Mouse (Mus musculus) hindbrain, embryonic 16.5 days (tissue): ENCODE measurements around the gene Myadm. TPM values are rescaled to one million over a fixed set of nuclear protein-coding genes. Genes with fewer than 3 reads are reported as not detected.

Source experiments
- ATAC-seq: fragments of 200-750 bp; cut with Nextera tagmentation; 2 replicates; pipeline ENCODE4 v1.8.0; 2017; ENCODE audit warnings: moderate TSS enrichment, moderate library complexity
- H3K27ac ChIP-seq: fragments of 300-500 bp; sonication (generic); 2 replicates; pipeline ENCODE4 v1.5.1; 2014; ENCODE audit warnings: low read depth, mild to moderate bottlenecking, control low read depth, low read length, moderate library complexity
- H3K27me3 ChIP-seq: fragments of 300-500 bp; sonication (generic); replicated peaks from 2 replicates; pipeline ENCODE4 v1.6.1; 2014; ENCODE audit warnings: low read length; ENCODE audit not compliant: control insufficient read depth, insufficient read depth
- H3K36me3 ChIP-seq: fragments of 300-500 bp; sonication (generic); 2 replicates; pipeline ENCODE4 v1.6.1; 2014; ENCODE audit warnings: mild to moderate bottlenecking, low read length, moderate library complexity, mixed read lengths; ENCODE audit not compliant: control insufficient read depth, insufficient read depth
- H3K4me1 ChIP-seq: fragments of 300-500 bp; sonication (generic); 2 replicates; pipeline ENCODE4 v1.6.1; 2014; ENCODE audit warnings: low read depth, low read length; ENCODE audit not compliant: control insufficient read depth, insufficient read depth
- H3K4me2 ChIP-seq: fragments of 300-500 bp; sonication (generic); 2 replicates; pipeline ENCODE4 v1.6.1; 2014; ENCODE audit warnings: mild to moderate bottlenecking, low read length, control low read depth, moderate library complexity
- H3K4me3 ChIP-seq: fragments of 300-500 bp; sonication (generic); 2 replicates; pipeline ENCODE4 v1.5.1; 2014; ENCODE audit warnings: mild to moderate bottlenecking, low read length, control low read depth, moderate library complexity
- H3K9ac ChIP-seq: fragments of 300-500 bp; sonication (generic); 2 replicates; pipeline ENCODE4 v1.6.1; 2014; ENCODE audit warnings: low read depth, mild to moderate bottlenecking, control low read depth, low read length, moderate library complexity
- H3K9me3 ChIP-seq: fragments of 300-500 bp; sonication (generic); 2 replicates; pipeline ENCODE4 v1.6.1; 2014; ENCODE audit warnings: mild to moderate bottlenecking, low read length, moderate library complexity; ENCODE audit not compliant: control insufficient read depth
- WGBS: fragments of 180-500 bp; shearing (Covaris S2); extraction: QIAGEN DNeasy Blood & Tissue Kit; methylation state at CpG from one replicate; pipeline ENCODE4 v1.1.7; 2014; 5-methylcytosine and 5-hydroxymethylcytosine counted together
- polyA plus RNA-seq: library from polyadenylated mRNA; unstranded; fragments of >200 nt; fragmentation: Nextera tagmentation; extraction: Ambion mirVana; gene quantifications from 2 replicates; pipeline ENCODE4 v1.2.1, GENCODE M21; 2015

The Myadm gene
- polyA plus RNA-seq, 1 experiment from 2014 or later = 36.9 TPM

GRCm38 (mm10) chr7:3339010-3339409 is 50.1 kb downstream of the Myadm start:
- no peaks in the 10 kb centered on the region for H3K27me3 ChIP-seq
- H3K4me2 ChIP-seq = no peak overlapping the region
- H3K27ac ChIP-seq = no peak overlapping the region
- peaks cover 24% of the 10 kb centered on the region for H3K36me3 ChIP-seq
- 94% methylated on average over 11 of the region's 11 CpGs for WGBS
- H3K4me1 ChIP-seq = 0 out of 2 replicates have a peak, but pooled peaks cover 2% of the 10 kb centered on the region
- no peaks in the 10 kb centered on the region for H3K9me3 ChIP-seq
- H3K9ac ChIP-seq = no peak overlapping the region
- no peak overlapping the region for H3K4me3 ChIP-seq
- no peak for ATAC-seq

- Histone ChIP-seq H3K36me3 (peaks cover 34% of the 10 kb centered on the region), H3K9me3 (no peaks in the 10 kb centered on the region), H3K27me3 (no peaks in the 10 kb centered on the region), H3K9ac (no peak overlapping the region), H3K27ac (no peak overlapping the region), H3K4me1 (no peaks in the 10 kb centered on the region), H3K4me3 (no peak overlapping the region), H3K4me2 (no peak overlapping the region)
- ATAC-seq = no peak
- 89% methylated on average over 3 of the region's 3 CpGs for WGBS
Measured at GRCm38 (mm10) chr7:3343861-3344260, 55.0 kb downstream of the Myadm start.

GRCm38 (mm10) chr7:3345301-3345700 is 56.4 kb downstream of the Myadm start:
- Histone ChIP-seq H3K27me3 (no peaks in the 10 kb centered on the region), H3K4me1 (no peaks in the 10 kb centered on the region), H3K27ac (no peak overlapping the region), H3K4me3 (no peak overlapping the region), H3K4me2 (no peak overlapping the region), H3K9me3 (no peaks in the 10 kb centered on the region), H3K9ac (no peak overlapping the region), H3K36me3 (peaks cover 30% of the 10 kb centered on the region)
- no peak for ATAC-seq
- 92% methylated on average over 3 of the region's 3 CpGs for WGBS

GRCm38 (mm10) chr7:3347366-3348287 is 58.7 kb downstream of the Myadm start:
- Histone ChIP-seq H3K4me2 (no peak overlapping the region), H3K4me3 (no peak overlapping the region), H3K27ac (no peak overlapping the region), H3K9me3 (no peaks in the 10 kb centered on the region), H3K9ac (no peak overlapping the region), H3K4me1 (no peaks in the 10 kb centered on the region), H3K36me3 (peaks cover 21% of the 10 kb centered on the region), H3K27me3 (no peaks in the 10 kb centered on the region)
- 38% methylated on average over 20 of the region's 20 CpGs for WGBS
- ATAC-seq = no peak; the same call in 1 of the 2 replicates

GRCm38 (mm10) chr7:3348326-3348725 is 59.4 kb downstream of the Myadm start:
- H3K4me2 ChIP-seq = no peak overlapping the region
- H3K9ac ChIP-seq = no peak overlapping the region
- no peaks in the 10 kb centered on the region for H3K4me1 ChIP-seq
- H3K27ac ChIP-seq = no peak overlapping the region
- WGBS = 68% methylated on average over 5 of the region's 5 CpGs
- no peaks in the 10 kb centered on the region for H3K27me3 ChIP-seq
- no peak overlapping the region for H3K4me3 ChIP-seq
- peaks cover 21% of the 10 kb centered on the region for H3K36me3 ChIP-seq
- no peaks in the 10 kb centered on the region for H3K9me3 ChIP-seq
- no peak for ATAC-seq

GRCm38 (mm10) chr7:3349775-3350174 is 60.9 kb downstream of the Myadm start:
- no peaks in the 10 kb centered on the region for H3K4me1 ChIP-seq
- H3K36me3 ChIP-seq = peaks cover 18% of the 10 kb centered on the region
- WGBS = 94% methylated on average over 9 of the region's 9 CpGs
- no peak overlapping the region for H3K27ac ChIP-seq
- H3K9me3 ChIP-seq = no peaks in the 10 kb centered on the region
- H3K4me2 ChIP-seq = no peak overlapping the region
- no peaks in the 10 kb centered on the region for H3K27me3 ChIP-seq
- H3K9ac ChIP-seq = no peak overlapping the region
- no peak overlapping the region for H3K4me3 ChIP-seq
- ATAC-seq = no peak

Other genes with a start within 250 kb of the Myadm start
- not detected in 2 replicates for gene AU018091, start 119.9 kb upstream of the Myadm start, polyA plus RNA-seq
- gene Nlrp12, start 39.3 kb upstream of the Myadm start, polyA plus RNA-seq = 0.05 and 0.06 TPM in 2 replicates
- 2.0 and 2.3 TPM in 2 replicates for gene Prkcg, start 99 bp downstream of the Myadm start, polyA plus RNA-seq
- 2.6 and 2.9 TPM in 2 replicates for gene Cacng7, start 43.9 kb downstream of the Myadm start, polyA plus RNA-seq
- 8.6 and 13.7 TPM in 2 replicates for gene Cacng8, start 101.6 kb downstream of the Myadm start, polyA plus RNA-seq
- 0.62 TPM in 1 of 2 replicates, not detected in the other for gene Cacng6, start 135.1 kb downstream of the Myadm start, polyA plus RNA-seq
- gene Tarm1, start 213.5 kb downstream of the Myadm start, polyA plus RNA-seq = not detected in 2 replicates